Mouse (Mus musculus) CH12.LX (cell line): ENCODE data around the gene Taar3. TPM values are rescaled to one million over a fixed set of nuclear protein-coding genes. Genes with fewer than 3 reads are reported as not detected.

ENCODE experiments used
- DNase-seq: peaks from one replicate; pipeline ENCODE4 v3.0.0-alpha.2; 2013; ENCODE audit errors: extremely low read depth
- H3K27ac ChIP-seq: 2 replicates; pipeline ENCODE4 v1.5.1; 2012; ENCODE audit warnings: low read depth, mild to moderate bottlenecking, control low read depth, moderate library complexity; ENCODE audit not compliant: insufficient read depth
- H3K27me3 ChIP-seq: replicated peaks from 2 replicates; pipeline ENCODE3; 2012; ENCODE audit warnings: inconsistent platforms
- H3K36me3 ChIP-seq, 2 experiments: replicated peaks in 1 of 2; 2 replicates each; pipeline versions ENCODE3 to v1.6.1; 2012; ENCODE audit warnings: inconsistent platforms in 1 of 2, low read length in 1 of 2, mild to moderate bottlenecking in 1 of 2, mixed read lengths in 1 of 2, moderate library complexity in 1 of 2; ENCODE audit not compliant: control insufficient read depth in 1 of 2, insufficient read depth in 1 of 2
- H3K4me1 ChIP-seq, 2 experiments: 2 replicates each; pipeline ENCODE4 v1.6.1; 2012; ENCODE audit warnings: inconsistent platforms in 1 of 2, moderate library complexity in 1 of 2; ENCODE audit not compliant: insufficient read depth in 2 of 2, control insufficient read depth in 1 of 2
- H3K4me2 ChIP-seq: 2 replicates; pipeline ENCODE4 v1.6.1; 2012; ENCODE audit warnings: low read depth, mild to moderate bottlenecking, control low read depth; ENCODE audit not compliant: poor library complexity, insufficient read depth, severe bottlenecking
- H3K4me3 ChIP-seq, 3 experiments: fragments of 150-350 bp in 1 of 3; sonication (generic) in 1 of 3; replicated peaks in 1 of 3; 2 replicates each; pipeline versions ENCODE3 to v1.5.1; 2011 to 2012; ENCODE audit warnings: low read depth in 2 of 3, low read length in 2 of 3, mild to moderate bottlenecking in 2 of 3, moderate library complexity in 2 of 3, control low read depth in 1 of 3, improper control_type of control experiment in 1 of 3, inconsistent platforms in 1 of 3, mixed read lengths in 1 of 3; ENCODE audit not compliant: poor library complexity in 1 of 3
- H3K79me2 ChIP-seq: replicated peaks from 2 replicates; pipeline ENCODE4 v1.6.1; 2012; ENCODE audit warnings: mild to moderate bottlenecking, moderate library complexity; ENCODE audit not compliant: control insufficient read depth, poor library complexity, insufficient read depth, severe bottlenecking; ENCODE audit errors: extremely low read depth
- H3K9ac ChIP-seq: 2 replicates; pipeline ENCODE4 v1.6.1; 2012; ENCODE audit warnings: low read depth, mild to moderate bottlenecking, control low read depth, moderate library complexity; ENCODE audit not compliant: insufficient read depth
- H3K9me3 ChIP-seq: replicated peaks from 2 replicates; pipeline ENCODE3; 2012; ENCODE audit warnings: low read length, inconsistent platforms, mixed read lengths
- CHD1 ChIP-seq: IDR thresholded peaks from 2 replicates; pipeline ENCODE4 v1.6.1; 2012; ENCODE audit warnings: low read depth, low read length, improper control_type of control experiment, inconsistent platforms
- CHD2 ChIP-seq: IDR thresholded peaks from 2 replicates; pipeline ENCODE4 v1.6.1; 2011; ENCODE audit warnings: low read length, improper control_type of control experiment
- CTCF ChIP-seq, 2 experiments: IDR thresholded peaks in 1 of 2; conservative IDR thresholded peaks in 1 of 2; 2 replicates each; pipeline ENCODE4 v1.5.1; 2011 to 2012; ENCODE audit warnings: low read depth in 2 of 2, low read length in 2 of 2, improper control_type of control experiment in 1 of 2, inconsistent platforms in 1 of 2, mild to moderate bottlenecking in 1 of 2, moderate library complexity in 1 of 2
- ELF1 ChIP-seq: IDR thresholded peaks from 2 replicates; pipeline ENCODE4 v1.6.1; 2014; ENCODE audit warnings: low read depth, mild to moderate bottlenecking, inconsistent platforms, low read length, improper control_type of control experiment
- EP300 ChIP-seq: IDR thresholded peaks from 2 replicates; pipeline ENCODE4 v1.6.1; 2011; ENCODE audit warnings: low read length, improper control_type of control experiment
- GABPA ChIP-seq: IDR thresholded peaks from 2 replicates; pipeline ENCODE4 v1.6.1; 2012; ENCODE audit warnings: low read depth, low read length, improper control_type of control experiment, inconsistent platforms; ENCODE audit not compliant: insufficient replicate concordance
- JUN ChIP-seq: IDR thresholded peaks from 2 replicates; pipeline ENCODE4 v1.6.1; 2011; ENCODE audit warnings: low read depth, mild to moderate bottlenecking, low read length, improper control_type of control experiment, moderate library complexity; ENCODE audit not compliant: insufficient read depth
- MAFK ChIP-seq: IDR thresholded peaks from 2 replicates; pipeline ENCODE4 v1.6.1; 2011; ENCODE audit warnings: low read length, improper control_type of control experiment; ENCODE audit not compliant: insufficient replicate concordance
- PAX5 ChIP-seq: IDR thresholded peaks from 2 replicates; pipeline ENCODE4 v1.6.1; 2012; ENCODE audit warnings: low read length, inconsistent platforms, mixed read lengths
- POLR2AphosphoS2 ChIP-seq: IDR thresholded peaks from 2 replicates; pipeline ENCODE4 v1.6.1; 2011; ENCODE audit warnings: low read depth, low read length, improper control_type of control experiment
- SIN3A ChIP-seq: IDR thresholded peaks from 2 replicates; pipeline ENCODE4 v1.6.1; 2012; ENCODE audit warnings: low read length, improper control_type of control experiment, inconsistent platforms
- SMC3 ChIP-seq: IDR thresholded peaks from 2 replicates; pipeline ENCODE4 v1.6.1; 2011; ENCODE audit warnings: low read depth, low read length, improper control_type of control experiment
- TBP ChIP-seq: conservative IDR thresholded peaks from 2 replicates; pipeline ENCODE4 v1.6.1; 2011; ENCODE audit warnings: low read depth, low read length, improper control_type of control experiment
- USF2 ChIP-seq: conservative IDR thresholded peaks from 2 replicates; pipeline ENCODE4 v1.6.1; 2011; ENCODE audit warnings: low read depth, low read length, improper control_type of control experiment
- ZC3H11A ChIP-seq: IDR thresholded peaks from 2 replicates; pipeline ENCODE4 v1.6.1; 2012; ENCODE audit warnings: low read depth, mild to moderate bottlenecking, inconsistent platforms, low read length, improper control_type of control experiment
- ZNF384 ChIP-seq: IDR thresholded peaks from 2 replicates; pipeline ENCODE4 v1.6.1; 2012; ENCODE audit warnings: low read depth, low read length, improper control_type of control experiment, inconsistent platforms
- dilution Hi-C: fragments of 300-500 bp; cut with MboI; formaldehyde crosslinking; loops from 2 replicates; pipeline ENCODE4 v1.14.3; 2020; ENCODE audit warnings: low sequenced_read_pairs; ENCODE audit not compliant: extremely low pct_unique_long_range_greater_than_20kb, extremely low pct_ligation_motif_present
- in situ Hi-C: fragments of 300-500 bp; cut with MboI; formaldehyde crosslinking; loops from 3 replicates; pipeline ENCODE4 v1.14.3; 2019; ENCODE audit warnings: low sequenced_read_pairs, low pct_ligation_motif_present, low pct_unique_long_range_greater_than_20kb, mixed read lengths
- polyA plus RNA-seq: library from polyadenylated mRNA; unstranded; fragments of >175 nt; gene quantifications from 2 replicates; pipeline ENCODE4 v1.2.1, GENCODE M21; 2012; ENCODE audit warnings: low read depth; ENCODE audit not compliant: insufficient read length
- total RNA-seq, 2 experiments: library from RNA; depleted of rRNA; stranded (reverse); fragments of 300-350 nt in 1 of 2; fragments of >200 nt in 1 of 2; gene quantifications; 2 replicates each; pipeline ENCODE4 v1.2.3; 2012 to 2014

The Taar3 gene
- total and polyA plus RNA-seq, 3 experiments, result not detected

- no peak for TF ChIP-seq MAFK
Observed at GRCm38 (mm10) chr10:23978901-23979705, 29.7 kb downstream of the Taar3 start (continued).

- in situ Hi-C loops (no loop called here), dilution Hi-C loops (no loop called here)
- Histone ChIP-seq H3K4me1 (no peaks in the 10 kb centered on the region), H3K4me3 (no peak within 1 kb of the TSS), H3K4me2 (no peak within 1 kb of the TSS), H3K36me3 (no peaks in the 10 kb centered on the region), H3K79me2 (no peaks in the 10 kb centered on the region), H3K27ac (no peak within 1 kb of the TSS), H3K27me3 (no peaks in the 10 kb centered on the region), H3K9ac (no peak within 1 kb of the TSS), H3K9me3 (no peaks in the 10 kb centered on the region)
- no peak for DNase-seq
- TF ChIP-seq SMC3 (no peak), EP300 (no peak), JUN (no peak), USF2 (no peak), SIN3A (no peak), TBP (no peak), ZNF384 (no peak), CHD1 (no peak), ZC3H11A (no peak), CHD2 (no peak), CTCF (conservative IDR thresholded peaks at IDR 0.05 in 1 of 2, IDR thresholded peaks at IDR 0.05 in 1 of 2; ENCODE audit: low read depth in 2 of 2, low read length in 2 of 2) (no peak), MAFK (no peak), ELF1 (no peak), PAX5 (no peak), POLR2AphosphoS2 (no peak)
Observed at GRCm38 (mm10) chr10:23985546-23985945, 36.2 kb downstream of the Taar3 start, which contains the start of gene Taar6. Gene Taar6 (minus strand): TSS chr10:23985646.

- no peak for DNase-seq
- no peak overlapping the region for H3K9ac ChIP-seq
- TF ChIP-seq SIN3A, result no peak
- no peak for TF ChIP-seq CTCF (conservative IDR thresholded peaks at IDR 0.05 in 1 of 2, IDR thresholded peaks at IDR 0.05 in 1 of 2; ENCODE audit: low read depth in 2 of 2, low read length in 2 of 2)
- no peak for TF ChIP-seq GABPA
- TF ChIP-seq TBP, result no peak
- TF ChIP-seq, all 38 proteins: peak for 0
- Histone ChIP-seq H3K9me3 (no peaks in the 10 kb centered on the region), H3K4me1 (no peaks in the 10 kb centered on the region), H3K27me3 (no peaks in the 10 kb centered on the region), H3K79me2 (no peaks in the 10 kb centered on the region), H3K4me3 (no peak overlapping the region), H3K27ac (no peak overlapping the region), H3K36me3 (no peaks in the 10 kb centered on the region), H3K4me2 (no peak overlapping the region)
- dilution Hi-C loops, result no loop called here
- in situ Hi-C loops, result no loop called here
Observed at GRCm38 (mm10) chr10:23986419-23986818, 37.1 kb downstream of the Taar3 start.
